Mouse (Mus musculus) C2C12 (cell line): ENCODE results near the gene Jade1.

Experiments used
- CTCF ChIP-seq: IDR thresholded peaks from one replicate; pipeline ENCODE4 v1.5.1; 2011; ENCODE audit not compliant: control insufficient read depth, insufficient read depth, insufficient read length
- MYOD1 ChIP-seq: IDR thresholded peaks from one replicate; pipeline ENCODE4 v1.6.1; 2011; ENCODE audit warnings: low read depth; ENCODE audit not compliant: control insufficient read depth, insufficient read length
- USF1 ChIP-seq: IDR thresholded peaks from one replicate; pipeline ENCODE4 v1.6.1; 2011; ENCODE audit warnings: low read depth, mild to moderate bottlenecking, control low read depth, moderate library complexity

GRCm38 (mm10) chr3:41523460-41523859 is 32.1 kb upstream of the Jade1 start:
- TF ChIP-seq CTCF, result no peak
- TF ChIP-seq USF1, result no peak
- TF ChIP-seq MYOD1, result no peak
